Mouse (Mus musculus): Measurements from ENCODE around the gene Epb41l2.

DNA sequence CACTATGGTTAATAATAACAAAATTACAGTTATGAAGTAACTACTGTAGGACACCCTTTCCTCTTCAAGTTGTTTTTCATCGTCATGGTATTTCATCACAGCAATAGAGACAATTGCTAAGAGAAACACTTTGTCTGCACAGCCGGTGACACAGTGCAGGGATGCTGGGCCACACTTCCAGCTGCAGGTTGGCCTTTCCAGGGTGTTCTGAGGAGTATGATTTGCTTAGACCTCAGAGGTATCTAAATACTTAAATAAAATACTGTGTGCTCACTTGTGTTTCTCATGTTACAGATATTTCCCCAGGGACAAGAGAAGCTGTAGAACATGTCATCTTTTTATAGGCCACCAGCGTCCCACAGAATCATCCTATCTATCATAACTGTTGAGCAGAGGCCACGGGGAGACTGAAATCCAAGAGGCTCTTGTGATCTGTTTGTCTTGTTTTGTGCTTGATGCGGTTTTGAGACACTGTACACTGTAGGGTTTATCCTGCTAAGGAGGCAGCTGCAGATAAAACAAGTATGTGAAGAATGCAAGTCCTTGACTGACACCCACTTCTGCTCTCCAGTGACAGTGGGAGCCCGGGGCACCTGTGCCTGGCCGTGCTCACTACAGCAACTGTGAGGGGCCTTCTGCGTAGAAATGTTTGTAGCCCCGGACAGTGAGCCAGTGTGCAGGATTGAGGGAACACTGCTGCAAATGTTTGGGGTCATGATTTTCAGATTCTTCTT lies 174.1 kb downstream of the Epb41l2 start:
- TF ChIP-seq CTCF (IDR thresholded peaks at IDR 0.05; ENCODE audit: low read depth) (no peak), EP300 (IDR thresholded peaks at IDR 0.05; ENCODE audit: low read depth) (no peak)
